Mouse (Mus musculus): ENCODE measurements around the gene Syn3. TPM values are rescaled to one million over a fixed set of nuclear protein-coding genes. Genes with fewer than 3 reads are reported as not detected.
A peak's percentile ranks its signal among the peaks of the same experiment; 100 is the strongest.
"Not testable (repeated sequence)": the region's sequence is repeated elsewhere in the genome, so short reads cannot be mapped to it uniquely, and the experiment has no call there.

Syn3 gene
- polyA plus RNA-seq, 1 experiment from 2014 or later, result 4.4 TPM

DNA sequence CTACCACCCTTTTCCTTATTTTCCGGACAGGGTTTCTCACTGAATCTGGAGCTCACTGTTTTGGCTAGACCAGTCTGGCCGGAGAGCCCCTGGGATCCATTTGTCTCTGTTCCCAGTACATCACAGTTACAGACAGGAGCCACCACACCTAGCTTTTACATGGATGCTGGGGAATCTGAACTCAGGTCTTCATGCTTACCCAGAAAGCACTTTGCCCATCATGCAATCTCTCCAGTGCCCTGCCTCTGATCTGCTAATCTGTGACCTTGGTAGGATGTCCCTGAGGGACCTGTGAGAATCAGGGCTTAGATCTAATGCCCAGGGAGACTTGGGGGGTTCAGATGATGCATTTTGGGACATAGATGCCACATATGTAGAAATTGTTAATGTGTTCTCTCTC is 373.3 kb downstream of the Syn3 start:
- Histone ChIP-seq H3K9ac (ENCODE audit: low read length) (no peak overlapping the region), H3K4me2 (no peak overlapping the region), H3K4me1 (ENCODE audit: control insufficient read depth, insufficient read depth, low read length) (no peaks in the 10 kb centered on the region), H3K9me3 (ENCODE audit: control insufficient read depth, low read length) (no peaks in the 10 kb centered on the region), H3K27me3 (ENCODE audit: control insufficient read depth, insufficient read depth, low read length) (no peaks in the 10 kb centered on the region), H3K27ac (ENCODE audit: low read depth, low read length) (no peak overlapping the region), H3K4me3 (ENCODE audit: low read depth, low read length) (no peak overlapping the region), H3K36me3 (ENCODE audit: control insufficient read depth, insufficient read depth, low read length) (no peaks in the 10 kb centered on the region)
- ATAC-seq (ENCODE audit: low FRiP score) (no peak), DNase-seq (ENCODE audit: low spot score, missing footprints) (no peak)
- 100% methylated on average over 2 of the region's 2 CpGs for WGBS

DNA sequence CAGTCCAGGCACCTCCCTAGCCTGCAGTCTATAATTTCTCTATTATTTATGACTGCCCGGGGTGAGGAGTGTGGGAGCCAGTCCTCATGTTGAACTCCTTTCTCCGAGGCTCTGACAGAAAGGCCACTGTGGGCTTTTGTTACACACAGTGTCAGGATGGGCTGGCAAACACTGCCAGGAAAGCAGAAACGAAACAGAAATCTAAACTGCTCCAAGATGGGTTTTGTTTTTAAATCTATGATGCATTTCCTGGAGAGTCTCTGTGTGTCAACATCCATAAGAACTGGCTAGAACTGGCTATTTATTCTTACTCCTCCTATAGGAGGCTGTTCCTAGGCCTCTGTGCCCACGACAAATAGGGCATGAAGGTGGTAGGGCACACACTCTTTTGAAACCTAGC is 374.6 kb downstream of the Syn3 start:
- WGBS, result 76% methylated on average over 4 of the region's 4 CpGs
- Histone ChIP-seq H3K36me3 (ENCODE audit: control insufficient read depth, insufficient read depth, low read length) (no peaks in the 10 kb centered on the region), H3K27me3 (ENCODE audit: control insufficient read depth, insufficient read depth, low read length) (no peaks in the 10 kb centered on the region), H3K4me3 (ENCODE audit: low read depth, low read length) (no peak overlapping the region), H3K9ac (ENCODE audit: low read length) (no peak overlapping the region), H3K27ac (ENCODE audit: low read depth, low read length) (no peak overlapping the region), H3K4me2 (no peak overlapping the region), H3K4me1 (ENCODE audit: control insufficient read depth, insufficient read depth, low read length) (no peaks in the 10 kb centered on the region), H3K9me3 (ENCODE audit: control insufficient read depth, low read length) (no peaks in the 10 kb centered on the region)
- no peak for DNase-seq (ENCODE audit: low spot score, missing footprints)
- no peak for ATAC-seq (ENCODE audit: low FRiP score)

DNA sequence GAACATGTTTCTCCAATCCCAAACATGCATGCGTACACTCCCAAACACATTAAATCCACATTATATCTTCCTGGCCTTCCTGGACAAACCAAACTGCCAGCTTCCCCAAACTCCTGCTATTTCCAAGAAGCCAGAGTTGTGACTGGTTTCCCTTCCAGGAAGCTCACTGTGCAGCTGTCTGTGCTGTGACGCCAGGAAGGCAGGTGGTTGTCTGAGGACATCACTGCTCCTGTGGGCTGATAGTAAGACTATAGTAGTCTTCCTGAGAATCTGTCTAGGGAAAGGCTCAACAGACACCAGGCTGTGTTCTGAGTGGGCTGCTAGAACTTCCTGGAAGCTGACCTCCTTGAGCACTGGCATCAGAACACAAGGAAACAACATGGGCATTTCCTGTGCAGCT is 375.5 kb downstream of the Syn3 start:
- ATAC-seq (ENCODE audit: low FRiP score) (no peak), DNase-seq (ENCODE audit: low spot score, missing footprints) (no peak)
- no peak overlapping the region for H3K27ac ChIP-seq (ENCODE audit: low read depth, low read length)
- H3K27me3 ChIP-seq (ENCODE audit: control insufficient read depth, insufficient read depth, low read length), result no peaks in the 10 kb centered on the region
- no peaks in the 10 kb centered on the region for H3K9me3 ChIP-seq (ENCODE audit: control insufficient read depth, low read length)
- 91% methylated on average over 2 of the region's 2 CpGs for WGBS
- H3K4me2 ChIP-seq, result no peak overlapping the region
- H3K9ac ChIP-seq (ENCODE audit: low read length), result no peak overlapping the region
- no peak overlapping the region for H3K4me3 ChIP-seq (ENCODE audit: low read depth, low read length)
- no peaks in the 10 kb centered on the region for H3K4me1 ChIP-seq (ENCODE audit: control insufficient read depth, insufficient read depth, low read length)
- no peaks in the 10 kb centered on the region for H3K36me3 ChIP-seq (ENCODE audit: control insufficient read depth, insufficient read depth, low read length)

DNA sequence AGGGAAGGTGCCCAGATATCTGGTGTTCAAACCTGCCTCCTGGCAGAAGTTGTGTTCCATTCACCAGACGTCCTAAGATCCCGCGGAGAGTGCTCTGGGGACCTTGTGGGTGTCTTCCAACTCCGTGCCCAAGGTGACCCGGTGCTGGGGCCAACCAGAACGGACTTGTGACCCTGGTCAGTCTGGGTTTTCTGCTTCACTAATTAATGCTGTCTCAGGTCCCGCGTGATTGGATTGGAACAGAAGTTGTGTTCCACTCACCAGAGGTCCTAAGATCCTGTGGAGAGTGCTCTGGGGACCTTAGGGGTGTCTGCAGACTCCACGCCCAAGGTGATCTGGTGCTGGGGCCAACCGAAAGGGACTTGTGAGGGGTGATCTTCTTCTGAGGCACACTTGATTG is 376.2 kb downstream of the Syn3 start:
- H3K4me1 ChIP-seq (ENCODE audit: control insufficient read depth, insufficient read depth, low read length); H3K9ac ChIP-seq (ENCODE audit: low read length); ATAC-seq (ENCODE audit: low FRiP score); H3K36me3 ChIP-seq (ENCODE audit: control insufficient read depth, insufficient read depth, low read length); H3K4me2 ChIP-seq; H3K27me3 ChIP-seq (ENCODE audit: control insufficient read depth, insufficient read depth, low read length); H3K4me3 ChIP-seq (ENCODE audit: low read depth, low read length); H3K9me3 ChIP-seq (ENCODE audit: control insufficient read depth, low read length); H3K27ac ChIP-seq (ENCODE audit: low read depth, low read length); DNase-seq (ENCODE audit: low spot score, missing footprints): not testable (repeated sequence)
- 91% methylated on average over 10 of the region's 10 CpGs for WGBS

DNA sequence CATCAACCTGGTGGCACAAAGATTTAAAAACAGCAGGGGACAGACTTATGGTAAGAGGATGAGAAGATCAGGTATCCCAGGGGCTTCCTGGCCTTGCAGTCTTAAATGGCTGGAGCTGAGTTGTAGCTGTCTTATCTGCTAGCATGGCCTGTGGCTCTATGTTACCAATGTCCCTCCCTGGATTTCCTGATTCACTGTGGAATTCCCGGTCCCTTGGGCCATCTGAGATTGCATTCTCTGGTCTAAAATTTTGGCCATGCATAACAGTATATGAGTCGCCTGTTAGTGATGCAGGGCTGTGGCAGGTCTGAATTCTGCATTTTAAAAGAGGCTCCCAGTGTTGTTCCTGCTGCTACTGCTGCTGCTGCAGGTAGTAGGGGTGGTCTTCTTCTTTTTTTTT is 382.4 kb downstream of the Syn3 start:
- no peak overlapping the region for H3K27ac ChIP-seq (ENCODE audit: low read depth, low read length)
- no peaks in the 10 kb centered on the region for H3K9me3 ChIP-seq (ENCODE audit: control insufficient read depth, low read length)
- ATAC-seq (ENCODE audit: low FRiP score) (no peak), DNase-seq (ENCODE audit: low spot score, missing footprints) (peak; percentile 82)
- H3K4me3 ChIP-seq (ENCODE audit: low read depth, low read length), result no peak overlapping the region
- no peak overlapping the region for H3K4me2 ChIP-seq
- 83% methylated on average over 2 of the region's 2 CpGs for WGBS
- H3K27me3 ChIP-seq (ENCODE audit: control insufficient read depth, insufficient read depth, low read length), result no peaks in the 10 kb centered on the region
- H3K9ac ChIP-seq (ENCODE audit: low read length), result no peak overlapping the region
- H3K36me3 ChIP-seq (ENCODE audit: control insufficient read depth, insufficient read depth, low read length), result no peaks in the 10 kb centered on the region
- no peaks in the 10 kb centered on the region for H3K4me1 ChIP-seq (ENCODE audit: control insufficient read depth, insufficient read depth, low read length)

DNA sequence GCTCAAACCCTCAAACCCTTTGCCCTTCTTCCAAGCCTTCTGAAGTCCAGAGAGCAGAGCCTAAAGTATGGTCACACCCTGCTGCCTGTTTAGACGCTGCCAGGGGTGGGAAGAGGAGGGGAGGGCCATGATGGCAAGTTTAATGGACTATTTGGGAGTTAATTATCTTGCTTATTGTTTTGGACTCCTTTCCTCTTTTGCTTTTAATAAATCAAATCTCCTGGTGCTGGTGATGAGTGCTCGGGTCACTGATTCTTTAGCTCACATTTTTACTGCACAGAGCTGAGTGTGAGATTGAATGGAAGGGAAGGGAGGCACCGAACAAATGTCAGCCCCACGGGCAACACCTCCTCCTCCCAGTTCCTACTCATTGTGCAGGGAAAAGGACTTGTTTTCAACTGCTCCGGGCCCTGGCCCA is 384.3 kb downstream of the Syn3 start:
- WGBS, result 48% methylated on average over 5 of the region's 5 CpGs
- Histone ChIP-seq H3K9me3 (ENCODE audit: control insufficient read depth, low read length) (no peaks in the 10 kb centered on the region), H3K9ac (ENCODE audit: low read length) (no peak overlapping the region), H3K4me1 (ENCODE audit: control insufficient read depth, insufficient read depth, low read length) (no peaks in the 10 kb centered on the region), H3K4me2 (no peak overlapping the region), H3K4me3 (ENCODE audit: low read depth, low read length) (no peak overlapping the region), H3K27ac (ENCODE audit: low read depth, low read length) (no peak overlapping the region), H3K36me3 (ENCODE audit: control insufficient read depth, insufficient read depth, low read length) (no peaks in the 10 kb centered on the region), H3K27me3 (ENCODE audit: control insufficient read depth, insufficient read depth, low read length) (no peaks in the 10 kb centered on the region)
- DNase-seq (ENCODE audit: low spot score, missing footprints) (no peak), ATAC-seq (ENCODE audit: low FRiP score) (no peak)

DNA sequence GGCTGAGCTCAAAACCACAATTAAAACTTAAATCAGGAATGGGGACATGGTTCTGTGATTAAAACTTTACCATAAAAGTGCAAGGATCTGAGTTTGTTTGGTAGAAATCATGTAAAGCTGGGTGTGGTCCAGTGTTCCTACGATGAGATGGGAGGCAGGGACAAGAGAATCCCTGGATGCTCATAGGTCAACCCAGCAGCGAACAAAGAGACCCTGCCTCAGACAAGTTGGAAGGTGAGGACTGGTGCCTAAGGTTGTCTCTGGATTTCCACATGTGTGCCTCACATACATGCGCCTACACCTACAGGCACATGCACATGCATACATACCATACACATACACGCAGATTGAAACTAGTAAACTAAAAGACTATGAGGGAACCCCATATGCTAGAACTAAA is 389.9 kb downstream of the Syn3 start:
- Histone ChIP-seq H3K4me3 (ENCODE audit: low read depth, low read length) (no peak overlapping the region), H3K36me3 (ENCODE audit: control insufficient read depth, insufficient read depth, low read length) (no peaks in the 10 kb centered on the region), H3K27me3 (ENCODE audit: control insufficient read depth, insufficient read depth, low read length) (no peaks in the 10 kb centered on the region), H3K27ac (ENCODE audit: low read depth, low read length) (no peak overlapping the region), H3K4me2 (no peak overlapping the region), H3K9me3 (ENCODE audit: control insufficient read depth, low read length) (no peaks in the 10 kb centered on the region), H3K4me1 (ENCODE audit: control insufficient read depth, insufficient read depth, low read length) (no peaks in the 10 kb centered on the region), H3K9ac (ENCODE audit: low read length) (no peak overlapping the region)
- ATAC-seq (ENCODE audit: low FRiP score) (no peak), DNase-seq (ENCODE audit: low spot score, missing footprints) (no peak)
- WGBS, result 90% methylated on average over 4 of the region's 4 CpGs

DNA sequence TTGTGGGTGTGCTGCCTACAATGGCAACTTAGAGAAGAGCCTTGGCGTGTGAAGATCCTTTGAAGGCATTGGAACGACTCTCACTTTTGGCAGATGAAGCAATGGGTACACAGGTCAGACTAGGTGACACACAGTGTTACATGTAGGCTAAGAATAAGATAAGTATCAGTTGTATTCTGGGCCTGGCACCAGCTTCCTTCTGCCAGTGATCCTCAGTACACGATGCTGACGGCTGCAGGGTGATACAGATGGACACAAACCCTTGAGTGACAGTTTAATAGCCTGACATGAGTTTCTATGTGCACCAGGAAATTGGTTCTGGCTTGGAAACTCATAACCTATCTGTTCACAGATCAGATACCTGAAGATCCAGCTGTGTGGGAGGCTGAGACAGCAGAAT is 391.0 kb downstream of the Syn3 start:
- Histone ChIP-seq H3K36me3 (ENCODE audit: control insufficient read depth, insufficient read depth, low read length) (no peaks in the 10 kb centered on the region), H3K4me1 (ENCODE audit: control insufficient read depth, insufficient read depth, low read length) (no peaks in the 10 kb centered on the region), H3K9ac (ENCODE audit: low read length) (no peak overlapping the region), H3K27ac (ENCODE audit: low read depth, low read length) (no peak overlapping the region), H3K9me3 (ENCODE audit: control insufficient read depth, low read length) (no peaks in the 10 kb centered on the region), H3K4me3 (ENCODE audit: low read depth, low read length) (no peak overlapping the region), H3K4me2 (no peak overlapping the region), H3K27me3 (ENCODE audit: control insufficient read depth, insufficient read depth, low read length) (no peaks in the 10 kb centered on the region)
- 88% methylated on average over 4 of the region's 4 CpGs for WGBS
- no peak for ATAC-seq (ENCODE audit: low FRiP score)
- DNase-seq (ENCODE audit: low spot score, missing footprints), result no peak

DNA sequence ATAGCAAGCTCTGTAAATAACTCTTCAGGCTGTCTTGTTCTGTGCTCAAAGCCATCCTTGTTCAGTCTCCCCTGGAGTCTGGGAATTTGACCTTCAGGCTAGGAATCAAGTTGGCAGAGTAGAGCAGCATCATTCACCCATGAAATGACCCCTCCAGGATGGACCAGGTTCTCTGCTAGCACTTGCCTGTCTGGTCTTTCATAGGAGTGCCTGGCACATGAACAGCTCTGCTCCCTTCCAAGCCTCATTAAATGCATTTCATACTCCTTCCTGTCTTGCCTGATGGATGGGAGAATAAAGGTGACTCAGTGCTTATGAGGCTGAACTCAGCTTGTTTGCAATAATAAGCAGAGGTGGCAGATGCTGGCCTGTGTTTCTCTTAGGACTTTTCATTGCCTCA is 394.7 kb downstream of the Syn3 start:
- Histone ChIP-seq H3K9ac (ENCODE audit: low read length) (no peak overlapping the region), H3K4me2 (no peak overlapping the region), H3K27me3 (ENCODE audit: control insufficient read depth, insufficient read depth, low read length) (no peaks in the 10 kb centered on the region), H3K4me3 (ENCODE audit: low read depth, low read length) (no peak overlapping the region), H3K27ac (ENCODE audit: low read depth, low read length) (no peak overlapping the region), H3K36me3 (ENCODE audit: control insufficient read depth, insufficient read depth, low read length) (no peaks in the 10 kb centered on the region), H3K4me1 (ENCODE audit: control insufficient read depth, insufficient read depth, low read length) (no peaks in the 10 kb centered on the region), H3K9me3 (ENCODE audit: control insufficient read depth, low read length) (no peaks in the 10 kb centered on the region; the same call in 1 of the 2 replicates)
- no peak for DNase-seq (ENCODE audit: low spot score, missing footprints)
- no peak for ATAC-seq (ENCODE audit: low FRiP score)

DNA sequence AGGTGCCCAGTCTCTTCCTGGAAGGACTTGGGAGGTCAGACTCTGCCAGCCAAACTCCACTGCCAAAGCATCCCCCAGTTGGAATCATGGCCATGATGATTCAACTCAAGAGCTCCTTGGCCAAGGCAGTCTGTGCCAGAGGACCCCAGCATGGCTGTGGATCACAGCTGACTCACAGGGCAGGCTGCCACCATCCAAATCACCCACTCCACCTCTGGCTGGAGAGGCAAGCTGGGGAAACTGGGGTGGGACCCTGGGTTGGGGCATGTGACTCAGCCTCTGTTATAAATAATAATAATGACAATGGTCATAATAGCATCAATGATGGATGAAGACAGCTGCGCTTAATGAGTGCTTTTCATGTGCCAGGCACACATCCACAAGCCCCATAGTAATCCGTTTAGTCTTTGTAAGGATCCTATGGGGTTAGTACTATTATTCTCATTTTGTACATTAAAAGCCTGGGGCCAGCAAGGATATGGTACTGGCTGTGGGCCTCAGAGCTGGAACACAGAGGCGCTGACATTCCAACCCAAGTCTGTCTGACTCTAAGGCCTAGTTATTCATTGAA is 398.3 kb downstream of the Syn3 start:
- no peaks in the 10 kb centered on the region for H3K4me1 ChIP-seq (ENCODE audit: control insufficient read depth, insufficient read depth, low read length)
- no peak overlapping the region for H3K4me3 ChIP-seq (ENCODE audit: low read depth, low read length)
- no peak for ATAC-seq (ENCODE audit: low FRiP score)
- H3K9ac ChIP-seq (ENCODE audit: low read length), result no peak overlapping the region
- no peak for DNase-seq (ENCODE audit: low spot score, missing footprints)
- no peak overlapping the region for H3K4me2 ChIP-seq
- no peaks in the 10 kb centered on the region for H3K36me3 ChIP-seq (ENCODE audit: control insufficient read depth, insufficient read depth, low read length)
- no peaks in the 10 kb centered on the region for H3K27me3 ChIP-seq (ENCODE audit: control insufficient read depth, insufficient read depth, low read length)
- H3K9me3 ChIP-seq (ENCODE audit: control insufficient read depth, low read length), result no peaks in the 10 kb centered on the region; the same call in 1 of the 2 replicates
- H3K27ac ChIP-seq (ENCODE audit: low read depth, low read length), result no peak overlapping the region
- 85% methylated on average over 3 of the region's 3 CpGs for WGBS

All from midbrain, embryonic 11.5 days (tissue).